Mouse (Mus musculus) lung, postnatal 4 days (tissue): ENCODE measurements around the gene Rfx1.

ENCODE experiments used
- DNase-seq, 2 experiments: peaks; one replicate each; pipeline ENCODE4 v3.0.0; 2021

Gene Rfx1

GRCm38 (mm10) chr8:84063861-84064610 is 2.6 kb upstream of the Rfx1 start:
- peak; percentile 56 to 62 for DNase-seq

GRCm38 (mm10) chr8:84065037-84065436 is 1.6 kb upstream of the Rfx1 start, which contains the start of gene Gm10643:
Gm10643 (minus strand) TSS chr8:84065137.
- DNase-seq, result no peak

GRCm38 (mm10) chr8:84065457-84066072 is 1.1 kb upstream of the Rfx1 start:
- no peak for DNase-seq

GRCm38 (mm10) chr8:84067047-84067573 is 476 bp downstream of the Rfx1 start:
- DNase-seq, result peak; percentile 96 to 98

- DNase-seq, result no peak
Observed at GRCm38 (mm10) chr8:84067911-84068310, 1.3 kb downstream of the Rfx1 start.

- DNase-seq, result no peak
Observed at GRCm38 (mm10) chr8:84068316-84069035, 1.8 kb downstream of the Rfx1 start.

- DNase-seq, result no peak
Observed at GRCm38 (mm10) chr8:84069169-84069568, 2.5 kb downstream of the Rfx1 start.

GRCm38 (mm10) chr8:84069750-84070149 is 3.1 kb downstream of the Rfx1 start:
- DNase-seq, result no peak

GRCm38 (mm10) chr8:84070241-84070640 is 3.6 kb downstream of the Rfx1 start:
- DNase-seq, result no peak

GRCm38 (mm10) chr8:84070667-84071066 is 4.0 kb downstream of the Rfx1 start:
- DNase-seq, result no peak

GRCm38 (mm10) chr8:84071921-84072320 is 5.3 kb downstream of the Rfx1 start:
- DNase-seq, result peak; percentile 46 to 63

GRCm38 (mm10) chr8:84072321-84072720 is 5.7 kb downstream of the Rfx1 start:
- no peak for DNase-seq

GRCm38 (mm10) chr8:84073230-84073976 is 6.8 kb downstream of the Rfx1 start:
- DNase-seq, result no peak

- no peak for DNase-seq
Observed at GRCm38 (mm10) chr8:84076412-84076811, 9.8 kb downstream of the Rfx1 start.

- DNase-seq, result no peak
Observed at GRCm38 (mm10) chr8:84076849-84077248, 10.2 kb downstream of the Rfx1 start.

GRCm38 (mm10) chr8:84079206-84079605 is 12.6 kb downstream of the Rfx1 start:
- peak; percentile 42 to 69 for DNase-seq

- DNase-seq, result peak in 1 of 2 experiments; percentile 53
Observed at GRCm38 (mm10) chr8:84083829-84084241, 17.2 kb downstream of the Rfx1 start.

- DNase-seq, result no peak
Observed at GRCm38 (mm10) chr8:84084341-84085115, 17.9 kb downstream of the Rfx1 start.

- no peak for DNase-seq
Observed at GRCm38 (mm10) chr8:84087156-84087555, 20.5 kb downstream of the Rfx1 start.

- no peak for DNase-seq
Observed at GRCm38 (mm10) chr8:84087821-84088220, 21.2 kb downstream of the Rfx1 start.

GRCm38 (mm10) chr8:84089277-84089676 is 22.6 kb downstream of the Rfx1 start:
- DNase-seq, result no peak

GRCm38 (mm10) chr8:84090585-84090984 is 24.0 kb downstream of the Rfx1 start:
- no peak for DNase-seq
